Mouse (Mus musculus) liver, embryonic 12.5 days (tissue): ENCODE results near the gene Utp4. TPM values are rescaled to one million over a fixed set of nuclear protein-coding genes. Genes with fewer than 3 reads are reported as not detected.

Experiments used
- ATAC-seq: fragments of 200-750 bp; cut with Nextera tagmentation; 2 replicates; pipeline ENCODE4 v1.8.0; 2017; ENCODE audit warnings: moderate number of reproducible peaks, mild to moderate bottlenecking, moderate library complexity
- H3K27ac ChIP-seq: fragments of 300-500 bp; sonication (generic); 2 replicates; pipeline ENCODE4 v1.5.1; 2016; ENCODE audit warnings: mild to moderate bottlenecking
- H3K27me3 ChIP-seq: fragments of 300-500 bp; sonication (generic); replicated peaks from 2 replicates; pipeline ENCODE4 v1.6.1; 2016; ENCODE audit warnings: mild to moderate bottlenecking, moderate library complexity
- H3K36me3 ChIP-seq: fragments of 300-500 bp; sonication (generic); 2 replicates; pipeline ENCODE4 v1.6.1; 2016; ENCODE audit warnings: mild to moderate bottlenecking, moderate library complexity
- H3K4me1 ChIP-seq: fragments of 300-500 bp; sonication (generic); 2 replicates; pipeline ENCODE4 v1.6.1; 2016
- H3K4me2 ChIP-seq: fragments of 300-500 bp; sonication (generic); 2 replicates; pipeline ENCODE4 v1.6.1; 2016; ENCODE audit warnings: mild to moderate bottlenecking, moderate library complexity
- H3K4me3 ChIP-seq: fragments of 300-500 bp; sonication (generic); 2 replicates; pipeline ENCODE4 v1.5.1; 2016; ENCODE audit warnings: mild to moderate bottlenecking, moderate library complexity
- H3K9ac ChIP-seq: fragments of 300-500 bp; sonication (generic); 2 replicates; pipeline ENCODE4 v1.6.1; 2016; ENCODE audit warnings: mild to moderate bottlenecking, moderate library complexity
- H3K9me3 ChIP-seq: fragments of 300-500 bp; sonication (generic); replicated peaks from 2 replicates; pipeline ENCODE4 v1.6.1; 2016; ENCODE audit warnings: mild to moderate bottlenecking, moderate library complexity
- WGBS: fragments of 180-500 bp; shearing (Covaris S2); methylation state at CpG from one replicate; pipeline ENCODE4 v1.1.7; 2016; ENCODE audit not compliant: insufficient replicate concordance; 5-methylcytosine and 5-hydroxymethylcytosine counted together
- polyA plus RNA-seq: library from polyadenylated mRNA; unstranded; fragments of >200 nt; fragmentation: Nextera tagmentation; extraction: Ambion mirVana; gene quantifications from 2 replicates; pipeline ENCODE4 v1.2.1, GENCODE M21; 2016

Utp4 gene
- 69.5 and 73.2 TPM in 2 replicates for polyA plus RNA-seq

DNA sequence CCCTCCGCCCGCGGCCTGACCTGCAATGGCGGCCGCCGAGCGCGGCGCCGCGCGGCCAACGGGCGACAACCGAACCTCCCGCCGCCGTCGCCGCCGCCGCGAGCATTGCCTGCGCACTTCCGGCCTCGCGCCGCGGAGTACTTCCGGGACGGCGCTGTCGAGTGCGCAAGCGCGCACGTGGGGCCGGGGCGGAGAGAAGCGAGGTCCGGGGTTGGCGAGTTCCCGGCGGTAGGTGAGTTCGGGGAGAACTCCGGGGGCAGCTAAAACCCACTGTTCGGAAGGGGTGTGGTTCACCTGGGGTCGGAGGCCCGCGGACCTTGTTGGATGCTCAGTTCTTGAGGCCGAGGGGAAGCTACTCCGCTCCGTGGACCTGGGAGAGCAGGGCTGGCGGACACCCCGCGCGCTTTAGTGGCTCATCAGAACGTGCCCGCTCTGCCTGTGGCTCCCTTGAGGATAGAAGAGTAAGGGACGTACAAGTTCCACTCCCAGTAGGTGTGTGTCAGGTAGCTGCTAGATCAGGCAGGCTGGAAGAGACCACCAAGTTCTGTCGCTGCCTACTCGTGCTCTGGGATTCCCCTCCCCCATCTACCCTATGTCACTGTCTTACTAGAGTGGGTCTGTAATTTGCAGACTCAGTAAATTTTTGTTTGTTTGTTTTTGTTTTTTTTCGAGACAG, at the start of gene Utp4:
Gene Utp4 (plus strand): TSS at position 156 of the 676 bp plus-strand sequence.
- Histone ChIP-seq H3K36me3 (peaks cover 46% of the 10 kb centered on the region), H3K27me3 (no peaks in the 10 kb centered on the region), H3K4me3 (peak within 1 kb of the TSS; percentile 94), H3K4me1 (peaks cover 47% of the 10 kb centered on the region), H3K4me2 (peak within 1 kb of the TSS; percentile 90), H3K27ac (peak within 1 kb of the TSS; percentile 92), H3K9me3 (no peaks in the 10 kb centered on the region), H3K9ac (peak within 1 kb of the TSS; percentile 97)
- WGBS, result under 1% methylated on average over 60 of the region's 63 CpGs
- ATAC-seq, result peak; percentile 94

DNA sequence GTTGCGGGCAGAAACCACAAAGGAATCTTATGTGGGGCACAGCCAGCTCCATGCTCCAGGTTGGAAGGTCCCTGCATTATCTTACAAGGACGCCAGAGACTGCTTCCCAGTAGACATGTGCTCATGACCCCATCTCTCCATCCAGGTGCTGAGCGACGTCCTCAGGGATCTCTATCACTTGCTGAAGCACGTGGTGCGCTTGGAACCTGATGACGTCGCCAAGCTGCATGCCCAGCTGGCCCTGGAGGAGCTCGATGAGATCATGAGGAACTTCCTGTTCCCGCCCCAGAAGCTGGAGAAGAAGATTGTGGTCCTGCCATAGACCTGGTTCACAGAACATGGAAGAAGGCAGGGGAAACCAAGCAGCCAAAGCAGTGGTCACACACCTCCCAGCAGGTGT, 43.4 kb upstream of the Utp4 start:
- Histone ChIP-seq H3K9me3 (no peaks in the 10 kb centered on the region), H3K4me3 (no peak overlapping the region), H3K9ac (no peak overlapping the region), H3K27ac (no peak overlapping the region), H3K36me3 (no peaks in the 10 kb centered on the region), H3K4me2 (no peak overlapping the region), H3K27me3 (no peaks in the 10 kb centered on the region), H3K4me1 (peaks cover 9% of the 10 kb centered on the region; the same call in 1 of the 2 replicates)
- WGBS, result 61% methylated on average over 10 of the region's 10 CpGs
- no peak for ATAC-seq

DNA sequence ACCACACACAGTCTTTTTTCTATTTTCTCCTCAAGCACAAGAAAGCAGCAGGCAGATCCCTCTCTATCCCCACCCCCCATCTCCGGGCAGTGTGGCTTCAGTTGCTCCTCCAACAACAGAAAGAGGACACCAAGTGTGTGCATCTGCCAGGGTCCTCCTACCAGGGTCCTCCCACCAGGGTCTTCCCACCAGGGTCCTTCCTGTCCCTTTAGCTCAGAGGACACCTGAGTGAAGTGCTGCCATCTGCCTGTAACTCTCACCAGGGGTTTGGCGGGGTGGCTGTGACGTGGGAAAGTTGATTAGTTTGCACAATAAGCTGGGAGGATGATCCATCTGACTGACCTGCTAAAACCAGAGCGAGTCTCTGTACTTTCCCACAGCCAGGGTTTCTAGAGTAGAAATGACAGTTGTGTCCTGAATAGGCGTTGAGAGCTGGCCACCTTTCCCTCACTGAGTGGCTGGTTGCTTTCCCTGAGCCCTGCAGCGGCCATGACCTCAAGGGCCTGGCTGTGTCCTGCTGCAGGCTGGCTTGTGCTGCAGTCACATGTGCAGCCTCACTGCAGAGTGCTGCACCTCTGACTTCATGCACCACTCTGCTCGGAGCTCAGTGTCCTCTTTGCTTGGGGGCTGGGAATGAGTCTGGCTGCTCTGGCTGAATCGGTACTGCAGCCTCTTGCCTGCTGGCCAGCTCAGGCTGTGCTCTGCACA, 38.7 kb upstream of the Utp4 start:
- Histone ChIP-seq H3K27ac (no peak overlapping the region), H3K4me1 (peaks cover 11% of the 10 kb centered on the region; the same call in 1 of the 2 replicates), H3K27me3 (no peaks in the 10 kb centered on the region; the same call in 1 of the 2 replicates), H3K9me3 (no peaks in the 10 kb centered on the region), H3K4me2 (no peak overlapping the region), H3K36me3 (no peaks in the 10 kb centered on the region), H3K9ac (no peak overlapping the region), H3K4me3 (no peak overlapping the region)
- peak; percentile 42; the same call in 1 of the 2 replicates for ATAC-seq
- 50% methylated on average over 8 of the region's 8 CpGs for WGBS

DNA sequence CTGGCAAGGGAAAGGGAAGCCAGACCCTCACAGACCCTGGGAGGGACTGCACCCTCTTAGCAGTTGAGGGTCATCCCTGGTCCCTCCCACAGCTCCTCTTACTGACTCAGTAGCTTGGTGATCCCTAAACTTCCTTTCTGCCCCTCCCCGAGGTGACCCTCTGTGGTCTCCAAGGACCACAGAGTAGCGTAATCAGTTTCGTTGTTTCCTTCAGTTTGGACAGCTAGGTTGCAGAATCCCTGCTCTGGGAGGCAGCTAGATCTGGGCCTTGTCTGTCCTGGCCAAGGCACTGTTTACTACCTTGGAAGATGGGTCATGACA, 38.2 kb upstream of the Utp4 start:
- H3K4me3 ChIP-seq, result no peak overlapping the region
- H3K9me3 ChIP-seq, result no peaks in the 10 kb centered on the region
- peak; percentile 27; the same call in 1 of the 2 replicates for ATAC-seq
- no peaks in the 10 kb centered on the region for H3K36me3 ChIP-seq
- H3K27ac ChIP-seq, result no peak overlapping the region
- H3K4me1 ChIP-seq, result peaks cover 11% of the 10 kb centered on the region; the same call in 1 of the 2 replicates
- WGBS, result 39% methylated on average over 3 of the region's 3 CpGs
- no peak overlapping the region for H3K4me2 ChIP-seq
- H3K27me3 ChIP-seq, result no peaks in the 10 kb centered on the region; the same call in 1 of the 2 replicates
- no peak overlapping the region for H3K9ac ChIP-seq

DNA sequence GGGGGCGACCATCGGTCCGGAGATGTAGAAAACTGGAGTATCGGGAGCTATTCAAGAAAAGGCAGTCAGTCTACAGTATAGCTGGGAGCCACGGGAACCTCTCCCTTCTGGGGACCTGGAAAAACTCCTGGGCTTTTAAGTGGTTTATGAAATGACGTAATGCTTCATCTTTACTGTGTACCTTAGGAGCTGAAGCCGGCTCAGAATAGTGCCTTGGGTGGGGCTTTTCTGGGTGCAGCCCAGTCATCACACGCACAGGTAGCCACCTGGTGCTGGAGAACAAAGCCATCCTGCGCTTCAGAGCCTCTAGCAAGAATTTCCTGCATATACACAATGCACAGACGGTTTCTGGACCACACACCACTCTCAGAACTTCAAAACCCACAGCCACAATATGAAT, 30.6 kb upstream of the Utp4 start:
- no peaks in the 10 kb centered on the region for H3K4me1 ChIP-seq
- no peak for ATAC-seq
- 77% methylated on average over 10 of the region's 10 CpGs for WGBS
- H3K27ac ChIP-seq, result no peak overlapping the region
- no peaks in the 10 kb centered on the region for H3K9me3 ChIP-seq
- no peak overlapping the region for H3K4me2 ChIP-seq
- H3K9ac ChIP-seq, result no peak overlapping the region
- no peaks in the 10 kb centered on the region for H3K36me3 ChIP-seq
- H3K27me3 ChIP-seq, result peaks cover 24% of the 10 kb centered on the region
- H3K4me3 ChIP-seq, result no peak overlapping the region

DNA sequence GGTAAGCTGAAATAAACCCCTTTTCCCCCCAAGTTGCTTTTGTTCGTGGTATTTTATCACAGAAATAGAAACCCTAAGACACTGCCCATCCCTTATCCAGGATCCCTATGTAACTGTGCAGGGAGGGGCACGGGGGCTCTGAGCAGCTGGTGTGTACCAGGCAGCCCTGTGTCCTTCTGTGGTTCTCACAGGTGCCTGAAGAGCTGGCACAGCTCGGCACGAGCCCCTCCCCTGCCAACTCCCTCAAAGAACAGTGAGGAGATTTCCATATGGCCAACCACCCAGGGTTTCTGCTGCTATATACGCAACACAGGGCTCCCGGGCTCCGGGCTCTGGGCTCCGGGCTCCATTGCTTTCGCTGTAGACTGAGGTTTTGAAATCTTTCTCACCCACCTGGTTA, 28.1 kb upstream of the Utp4 start:
- peaks cover 49% of the 10 kb centered on the region for H3K27me3 ChIP-seq
- ATAC-seq, result no peak
- WGBS, result 74% methylated on average over 9 of the region's 9 CpGs
- peaks cover 6% of the 10 kb centered on the region; the same call in 1 of the 2 replicates for H3K4me1 ChIP-seq
- H3K9ac ChIP-seq, result no peak overlapping the region
- no peak overlapping the region for H3K27ac ChIP-seq
- no peaks in the 10 kb centered on the region for H3K9me3 ChIP-seq
- no peak overlapping the region for H3K4me2 ChIP-seq
- H3K4me3 ChIP-seq, result no peak overlapping the region
- no peaks in the 10 kb centered on the region for H3K36me3 ChIP-seq

DNA sequence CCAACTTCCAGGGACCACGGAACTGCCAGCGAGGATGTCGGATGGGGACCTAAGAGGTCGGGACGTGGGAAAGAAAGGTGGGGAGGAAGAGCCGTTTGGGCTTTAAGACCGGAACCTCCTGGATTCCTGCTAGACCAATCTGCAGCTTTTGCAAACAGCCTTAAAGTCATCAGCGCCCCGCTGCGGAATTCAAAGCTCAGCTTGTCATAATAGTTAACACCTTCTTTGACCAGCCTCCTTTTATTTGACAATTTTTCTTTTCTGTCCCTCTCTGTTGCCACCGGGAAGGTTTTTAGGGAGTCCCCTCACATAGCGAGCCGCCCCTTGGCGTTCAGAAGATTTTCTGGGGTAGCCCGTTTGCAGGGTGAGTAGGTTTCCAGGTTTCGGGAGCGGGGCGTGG, 23.4 kb upstream of the Utp4 start, which contains the start of gene Has3:
Gene Has3 (plus strand): TSS at position 192 of the 400 bp plus-strand sequence.
- H3K4me2 ChIP-seq, result peak within 1 kb of the TSS; percentile 73
- H3K9me3 ChIP-seq, result no peaks in the 10 kb centered on the region
- peaks cover 88% of the 10 kb centered on the region for H3K27me3 ChIP-seq
- H3K9ac ChIP-seq, result peak within 1 kb of the TSS; percentile 48
- H3K4me1 ChIP-seq, result peaks cover 34% of the 10 kb centered on the region
- H3K36me3 ChIP-seq, result peaks cover 9% of the 10 kb centered on the region
- H3K27ac ChIP-seq, result no peak within 1 kb of the TSS
- peak within 1 kb of the TSS; percentile 48 for H3K4me3 ChIP-seq
- WGBS, result 2% methylated on average over 18 of the region's 18 CpGs
- ATAC-seq, result no peak

DNA sequence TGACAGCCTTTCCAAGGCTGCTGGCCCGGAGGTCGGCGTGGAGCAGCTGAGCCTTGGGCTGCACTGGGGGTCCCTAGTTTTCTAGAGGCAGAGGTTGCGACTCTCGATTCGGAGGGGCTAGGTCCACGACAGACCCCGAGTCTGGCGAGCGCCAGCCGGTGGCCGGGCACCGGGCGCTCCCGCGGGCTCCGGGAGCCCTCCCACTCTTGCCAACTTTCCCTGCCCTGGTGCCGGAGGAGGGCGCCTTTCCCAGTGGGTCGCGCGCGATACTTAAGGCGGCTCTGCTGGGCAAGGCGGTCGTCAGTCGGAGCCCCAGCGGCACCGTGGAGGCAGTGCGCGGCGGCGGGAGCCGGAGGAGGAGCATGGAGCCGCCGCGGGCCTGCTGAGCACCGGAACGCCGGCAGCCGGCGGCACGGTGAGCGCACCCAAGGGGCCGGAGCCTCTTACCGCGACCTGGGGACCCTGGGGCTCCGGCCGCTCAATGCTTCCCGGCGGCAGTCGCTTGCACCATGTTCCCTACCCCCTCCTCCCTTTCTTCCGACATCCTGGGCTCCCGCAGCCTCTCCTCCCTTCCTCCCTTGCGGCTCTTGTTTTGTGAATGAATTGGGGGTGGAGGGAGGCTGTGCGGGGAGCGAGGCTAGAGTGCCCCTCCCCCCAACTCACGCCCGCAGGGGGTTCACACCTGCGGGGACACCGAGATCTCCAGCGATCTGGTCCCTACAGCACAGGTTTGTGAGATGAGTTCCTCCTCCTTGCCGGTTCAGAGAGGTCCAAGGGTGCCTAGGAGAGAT, 22.7 kb upstream of the Utp4 start:
- H3K4me1 ChIP-seq, result peaks cover 34% of the 10 kb centered on the region
- peak overlapping the region; percentile 48 for H3K4me3 ChIP-seq
- WGBS, result under 1% methylated on average over 62 of the region's 63 CpGs
- no peaks in the 10 kb centered on the region for H3K9me3 ChIP-seq
- peaks cover 81% of the 10 kb centered on the region for H3K27me3 ChIP-seq
- H3K36me3 ChIP-seq, result peaks cover 13% of the 10 kb centered on the region
- no peak for ATAC-seq
- H3K27ac ChIP-seq, result no peak overlapping the region
- H3K4me2 ChIP-seq, result peak overlapping the region; percentile 73
- peak overlapping the region; percentile 48 for H3K9ac ChIP-seq

DNA sequence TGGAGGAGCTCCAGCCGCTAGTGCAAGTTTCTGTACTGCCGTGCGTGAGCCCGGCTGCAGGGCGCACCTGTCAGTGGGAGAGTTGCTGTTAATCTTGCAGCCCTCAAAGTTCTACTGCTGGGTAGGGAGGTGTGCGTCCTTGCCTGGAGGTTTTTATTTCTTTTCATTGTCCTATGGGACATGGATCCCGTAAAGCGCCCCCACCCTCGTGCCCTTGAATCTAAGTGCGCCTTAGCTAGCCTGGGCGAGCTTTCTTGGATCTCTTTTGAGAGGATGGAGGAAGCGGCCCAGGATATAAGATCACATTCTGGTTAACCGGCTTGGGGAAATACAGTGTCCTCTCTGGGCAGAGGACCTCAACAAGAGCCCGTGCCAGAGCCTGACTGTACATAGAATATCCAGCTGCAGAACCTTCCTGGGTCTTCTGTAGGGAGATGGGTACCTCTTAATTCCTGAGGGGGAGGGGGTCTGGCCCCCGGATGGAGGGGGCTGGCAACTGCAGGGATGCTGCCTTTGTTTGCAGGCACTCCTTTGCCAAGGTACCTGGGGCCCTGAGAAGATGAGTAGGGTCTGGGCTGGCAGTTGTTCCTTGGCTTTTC, 22.0 kb upstream of the Utp4 start:
- Histone ChIP-seq H3K36me3 (peaks cover 20% of the 10 kb centered on the region), H3K27ac (no peak overlapping the region), H3K4me1 (peaks cover 34% of the 10 kb centered on the region), H3K9ac (no peak overlapping the region), H3K4me3 (peak overlapping the region; percentile 48), H3K27me3 (peaks cover 78% of the 10 kb centered on the region), H3K4me2 (peak overlapping the region; percentile 73), H3K9me3 (no peaks in the 10 kb centered on the region)
- 4% methylated on average over 15 of the region's 15 CpGs for WGBS
- ATAC-seq, result no peak

DNA sequence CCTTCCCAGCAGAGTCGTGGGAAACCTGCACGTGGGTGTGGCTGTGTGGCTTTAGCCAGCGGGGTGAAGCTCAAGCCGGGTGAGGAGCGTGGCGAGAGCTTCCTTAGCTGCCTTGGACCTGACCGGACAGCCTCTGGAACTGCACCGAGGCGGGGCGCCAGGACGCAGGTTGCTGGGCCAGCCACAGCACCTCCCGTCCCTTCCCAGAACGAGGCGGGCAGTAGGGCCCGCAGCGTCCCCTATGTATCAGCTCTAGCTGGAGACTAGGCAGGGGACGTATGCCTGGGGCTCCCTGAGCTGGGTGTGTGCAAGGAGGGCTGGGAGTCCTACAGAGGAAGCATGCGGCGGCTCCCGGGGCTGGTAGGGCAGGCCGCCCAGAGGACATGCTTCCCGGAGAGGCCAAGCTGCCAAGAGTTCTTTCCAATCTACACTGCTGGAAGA, 21.5 kb upstream of the Utp4 start:
- peaks cover 34% of the 10 kb centered on the region for H3K4me1 ChIP-seq
- H3K9me3 ChIP-seq, result no peaks in the 10 kb centered on the region
- WGBS, result 4% methylated on average over 22 of the region's 22 CpGs
- H3K9ac ChIP-seq, result no peak overlapping the region
- H3K27ac ChIP-seq, result no peak overlapping the region
- H3K4me2 ChIP-seq, result peak overlapping the region; percentile 73
- peaks cover 74% of the 10 kb centered on the region for H3K27me3 ChIP-seq
- ATAC-seq, result peak; percentile 19; the same call in 1 of the 2 replicates
- peaks cover 25% of the 10 kb centered on the region for H3K36me3 ChIP-seq
- peak overlapping the region; percentile 48 for H3K4me3 ChIP-seq

DNA sequence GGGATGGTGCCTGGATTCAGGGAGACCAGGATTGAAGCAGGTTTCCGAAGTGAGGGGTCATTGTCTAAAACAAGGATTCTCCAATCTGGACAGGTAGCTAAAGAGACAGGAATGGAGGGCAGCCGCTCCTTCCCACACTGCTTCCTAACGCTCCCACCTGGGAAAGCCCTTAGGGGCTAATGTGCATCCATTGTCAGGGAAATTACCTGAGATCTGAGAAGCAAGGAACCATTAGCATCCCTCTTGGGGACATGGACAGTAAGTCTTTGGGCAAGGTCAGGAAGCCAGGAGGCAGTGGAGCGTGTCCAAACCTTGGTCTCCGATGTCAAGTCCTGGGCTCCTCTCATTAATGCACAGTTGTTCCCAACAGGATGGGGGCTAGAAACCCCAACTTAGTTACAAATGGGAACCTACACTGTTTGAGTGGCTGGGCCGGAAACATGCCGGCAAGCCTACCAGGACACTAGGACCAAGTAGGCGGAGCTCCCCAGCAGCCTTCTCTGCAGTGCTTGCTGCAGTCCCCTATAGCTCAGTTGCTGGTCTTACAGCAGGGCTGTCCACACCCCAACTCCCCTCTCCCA, 20.9 kb upstream of the Utp4 start:
- peak overlapping the region; percentile 73 for H3K4me2 ChIP-seq
- peaks cover 34% of the 10 kb centered on the region for H3K4me1 ChIP-seq
- WGBS, result 13% methylated on average over 8 of the region's 8 CpGs
- no peak overlapping the region for H3K27ac ChIP-seq
- H3K36me3 ChIP-seq, result peaks cover 30% of the 10 kb centered on the region
- H3K9ac ChIP-seq, result no peak overlapping the region
- ATAC-seq, result no peak
- H3K4me3 ChIP-seq, result no peak overlapping the region; the same call in 1 of the 2 replicates
- H3K27me3 ChIP-seq, result peaks cover 68% of the 10 kb centered on the region
- no peaks in the 10 kb centered on the region for H3K9me3 ChIP-seq
